Mouse (Mus musculus) thymus, postnatal 25 days (tissue): ENCODE results near the gene 5730596B20Rik.

Experiments
- DNase-seq: peaks from one replicate; pipeline ENCODE4 v3.0.0; 2022

Gene 5730596B20Rik

GRCm38 (mm10) chr6:52177806-52178205 lies 508 bp downstream of the 5730596B20Rik start:
- DNase-seq, result no peak

GRCm38 (mm10) chr6:52178918-52179665 lies 1.8 kb downstream of the 5730596B20Rik start:
- DNase-seq, result no peak

- no peak for DNase-seq
Observed at GRCm38 (mm10) chr6:52179690-52180089, 2.4 kb downstream of the 5730596B20Rik start.

GRCm38 (mm10) chr6:52180213-52180710 lies 3.0 kb downstream of the 5730596B20Rik start:
- DNase-seq, result no peak

- no peak for DNase-seq
Observed at GRCm38 (mm10) chr6:52180726-52181125, 3.4 kb downstream of the 5730596B20Rik start.

GRCm38 (mm10) chr6:52182030-52182429 lies 4.7 kb downstream of the 5730596B20Rik start:
- DNase-seq, result no peak

- DNase-seq, result no peak
Observed at GRCm38 (mm10) chr6:52182793-52183192, 5.5 kb downstream of the 5730596B20Rik start.

GRCm38 (mm10) chr6:52183311-52184080 lies 6.2 kb downstream of the 5730596B20Rik start:
- no peak for DNase-seq

- no peak for DNase-seq
Observed at GRCm38 (mm10) chr6:52184668-52185067, 7.4 kb downstream of the 5730596B20Rik start.

- no peak for DNase-seq
Observed at GRCm38 (mm10) chr6:52185222-52185621, 7.9 kb downstream of the 5730596B20Rik start.

GRCm38 (mm10) chr6:52185834-52186233 lies 8.5 kb downstream of the 5730596B20Rik start:
- no peak for DNase-seq

GRCm38 (mm10) chr6:52186500-52186899 lies 9.2 kb downstream of the 5730596B20Rik start:
- DNase-seq, result no peak

- DNase-seq, result no peak
Observed at GRCm38 (mm10) chr6:52189172-52189591, 11.9 kb downstream of the 5730596B20Rik start.

GRCm38 (mm10) chr6:52189909-52190308 lies 12.6 kb downstream of the 5730596B20Rik start:
- DNase-seq, result no peak

GRCm38 (mm10) chr6:52190410-52190809 lies 13.1 kb downstream of the 5730596B20Rik start:
- no peak for DNase-seq

- peak; percentile 30 for DNase-seq
Observed at GRCm38 (mm10) chr6:52190906-52191810, 13.9 kb downstream of the 5730596B20Rik start, which contains the start of gene Hoxa4. Hoxa4 (minus strand) TSS chr6:52191753.

GRCm38 (mm10) chr6:52191860-52192550 lies 14.7 kb downstream of the 5730596B20Rik start:
- DNase-seq, result peak; percentile 88

- no peak for DNase-seq
Observed at GRCm38 (mm10) chr6:52194690-52195089, 17.4 kb downstream of the 5730596B20Rik start.

- no peak for DNase-seq
Observed at GRCm38 (mm10) chr6:52196811-52197210, 19.5 kb downstream of the 5730596B20Rik start.

- no peak for DNase-seq
Observed at GRCm38 (mm10) chr6:52197271-52197670, 20.0 kb downstream of the 5730596B20Rik start.

- DNase-seq, result no peak
Observed at GRCm38 (mm10) chr6:52200073-52200750, 22.9 kb downstream of the 5730596B20Rik start.
